Mouse (Mus musculus) lung, postnatal 0 days (tissue): ENCODE measurements around the gene Plin4. TPM values are rescaled to one million over a fixed set of nuclear protein-coding genes. Genes with fewer than 3 reads are reported as not detected.

Experiments
- ATAC-seq: fragments of 200-750 bp; cut with Nextera tagmentation; 2 replicates; pipeline ENCODE4 v1.8.0; 2017; ENCODE audit warnings: moderate library complexity
- DNase-seq: peaks from one replicate; pipeline ENCODE4 v3.0.0-alpha.2; 2016; ENCODE audit warnings: low spot score
- H3K27ac ChIP-seq: fragments of 300-500 bp; sonication (generic); 2 replicates; pipeline ENCODE4 v1.5.1; 2014; ENCODE audit warnings: antibody characterized with exemption, mild to moderate bottlenecking, low read length, mixed read lengths
- H3K27me3 ChIP-seq: fragments of 300-500 bp; sonication (generic); replicated peaks from 2 replicates; pipeline ENCODE4 v1.6.1; 2014; ENCODE audit warnings: low read length, mixed read lengths; ENCODE audit not compliant: insufficient read depth
- H3K36me3 ChIP-seq: fragments of 300-500 bp; sonication (generic); 2 replicates; pipeline ENCODE4 v1.6.1; 2014; ENCODE audit warnings: low read length, mixed read lengths; ENCODE audit not compliant: insufficient read depth
- H3K4me1 ChIP-seq: fragments of 300-500 bp; sonication (generic); 2 replicates; pipeline ENCODE4 v1.6.1; 2014; ENCODE audit warnings: antibody characterized with exemption, low read depth, low read length, mixed read lengths; ENCODE audit not compliant: insufficient read depth
- H3K4me2 ChIP-seq: fragments of 300-500 bp; sonication (generic); replicated peaks from 2 replicates; pipeline ENCODE4 v1.6.1; 2014; ENCODE audit warnings: low read depth, mild to moderate bottlenecking, low read length, moderate library complexity, mixed read lengths
- H3K4me3 ChIP-seq: fragments of 300-500 bp; sonication (generic); 2 replicates; pipeline ENCODE4 v1.5.1; 2014; ENCODE audit warnings: low read depth, low read length
- H3K9ac ChIP-seq: fragments of 300-500 bp; sonication (generic); replicated peaks from 2 replicates; pipeline ENCODE4 v1.6.1; 2014; ENCODE audit warnings: low read depth, mild to moderate bottlenecking
- H3K9me3 ChIP-seq: fragments of 300-500 bp; sonication (generic); 2 replicates; pipeline ENCODE4 v1.6.1; 2016; ENCODE audit warnings: low read length, mixed read lengths
- CTCF ChIP-seq: IDR thresholded peaks from 2 replicates; pipeline ENCODE4 v1.5.1; 2016; ENCODE audit warnings: antibody characterized with exemption, mild to moderate bottlenecking
- EP300 ChIP-seq: IDR thresholded peaks from 2 replicates; pipeline ENCODE4 v1.6.1; 2016; ENCODE audit warnings: antibody characterized with exemption, mild to moderate bottlenecking, control low read depth
- WGBS: fragments of 180-500 bp; shearing (Covaris S2); extraction: QIAGEN DNeasy Blood & Tissue Kit; methylation state at CpG from one replicate; pipeline ENCODE4 v1.1.7; 2014; 5-methylcytosine and 5-hydroxymethylcytosine counted together
- polyA plus RNA-seq: library from polyadenylated mRNA; unstranded; fragments of >200 nt; fragmentation: Nextera tagmentation; extraction: Ambion mirVana; gene quantifications from 2 replicates; pipeline ENCODE4 v1.2.1, GENCODE M21; 2015

Plin4 gene
- polyA plus RNA-seq, 1 experiment from 2014 or later = 0.05 TPM

DNA sequence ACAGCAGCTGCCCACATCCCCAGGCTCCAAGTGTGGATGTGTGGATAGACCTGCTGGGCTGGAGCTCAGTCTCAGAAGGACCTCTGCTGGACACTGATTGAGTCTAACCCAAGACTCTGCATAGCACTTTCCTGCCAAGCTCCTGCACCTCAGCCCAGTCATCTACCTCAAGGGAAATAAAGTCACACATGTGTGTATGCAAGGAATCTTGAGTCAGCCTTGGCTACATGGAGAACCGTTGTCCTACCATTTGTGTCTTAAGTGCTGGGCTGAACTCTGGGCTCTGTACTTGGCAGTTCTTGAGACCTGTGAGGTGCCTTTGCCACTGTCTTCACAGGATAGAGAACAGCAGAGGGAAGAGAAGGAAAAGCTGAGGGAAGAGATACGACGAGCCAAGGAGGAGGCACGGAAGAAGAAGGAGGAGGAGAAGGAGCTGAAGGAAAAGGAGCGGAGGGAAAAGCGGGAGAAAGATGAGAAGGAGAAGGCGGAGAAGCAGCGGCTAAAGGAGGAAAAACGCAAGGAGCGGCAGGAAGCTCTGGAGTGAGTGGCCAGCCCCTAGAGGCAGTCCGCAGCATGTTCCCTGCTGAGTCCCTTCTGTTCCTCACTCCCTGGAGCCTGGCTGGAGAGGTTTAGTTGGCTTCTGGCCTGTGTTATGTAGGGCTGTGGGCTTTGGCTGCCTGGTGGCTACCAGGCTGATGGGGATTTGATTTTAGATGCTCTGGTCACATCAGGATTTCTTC is 52.1 kb downstream of the Plin4 start:
- 0 out of 2 replicates have a peak, but pooled peaks cover 6% of the 10 kb centered on the region for H3K36me3 ChIP-seq
- no peak overlapping the region for H3K4me3 ChIP-seq
- 81% methylated on average over 11 of the region's 11 CpGs for WGBS

GRCm38 (mm10) chr17:56055945-56056678 is 53.5 kb downstream of the Plin4 start:
- WGBS = 70% methylated on average over 4 of the region's 4 CpGs
- Histone ChIP-seq H3K9me3 (no peaks in the 10 kb centered on the region), H3K27ac (no peak overlapping the region), H3K9ac (no peak overlapping the region), H3K4me3 (no peak overlapping the region), H3K27me3 (no peaks in the 10 kb centered on the region), H3K4me1 (no peaks in the 10 kb centered on the region), H3K36me3 (peaks cover 5% of the 10 kb centered on the region), H3K4me2 (no peak overlapping the region)
- ATAC-seq = no peak
- TF ChIP-seq CTCF (no peak), EP300 (no peak)
- no peak for DNase-seq

More for the DNA sequence above, 52.1 kb downstream of the Plin4 start:
- Histone ChIP-seq H3K27ac (no peak overlapping the region), H3K4me2 (no peak overlapping the region), H3K9me3 (no peaks in the 10 kb centered on the region), H3K27me3 (no peaks in the 10 kb centered on the region), H3K9ac (no peak overlapping the region), H3K4me1 (no peaks in the 10 kb centered on the region)
- ATAC-seq (no peak), DNase-seq (no peak)
- TF ChIP-seq EP300 (no peak), CTCF (no peak)

- no peak overlapping the region for H3K9ac ChIP-seq
- no peak overlapping the region for H3K4me2 ChIP-seq
- peaks cover 5% of the 10 kb centered on the region for H3K36me3 ChIP-seq
- H3K4me3 ChIP-seq = no peak overlapping the region
- no peaks in the 10 kb centered on the region for H3K4me1 ChIP-seq
- ATAC-seq (no peak), DNase-seq (no peak)
- TF ChIP-seq EP300 (no peak), CTCF (no peak)
- no peaks in the 10 kb centered on the region for H3K27me3 ChIP-seq
- no peaks in the 10 kb centered on the region for H3K9me3 ChIP-seq
- H3K27ac ChIP-seq = no peak overlapping the region
These were observed 54.7 kb downstream of the Plin4 start for GRCm38 (mm10) chr17:56054938-56055337.

- Histone ChIP-seq H3K27ac (no peak overlapping the region), H3K9me3 (no peaks in the 10 kb centered on the region), H3K36me3 (peaks cover 14% of the 10 kb centered on the region), H3K27me3 (no peaks in the 10 kb centered on the region), H3K4me1 (no peaks in the 10 kb centered on the region), H3K9ac (no peak overlapping the region), H3K4me2 (no peak overlapping the region), H3K4me3 (no peak overlapping the region)
- ATAC-seq = no peak
- DNase-seq = no peak
- WGBS = 62% methylated on average over 5 of the region's 5 CpGs
- TF ChIP-seq EP300 (no peak), CTCF (no peak)
These were observed 58.2 kb downstream of the Plin4 start for GRCm38 (mm10) chr17:56051369-56051768.

Other genes with a start within 250 kb of the Plin4 start
- 10.5 and 11.6 TPM in 2 replicates for gene Zfp119a, start 230.9 kb downstream of the Plin4 start, polyA plus RNA-seq
- gene Zfp959, start 217.7 kb downstream of the Plin4 start, polyA plus RNA-seq = 10.9 and 11.1 TPM in 2 replicates
- gene Zfp119b, start 160.3 kb downstream of the Plin4 start, polyA plus RNA-seq = 10.0 and 11.0 TPM in 2 replicates
- 3.1 and 3.3 TPM in 2 replicates for gene Ebi3, start 157.2 kb downstream of the Plin4 start, polyA plus RNA-seq
- 16.8 and 19.2 TPM in 2 replicates for gene Yju2, start 150.7 kb downstream of the Plin4 start, polyA plus RNA-seq
- 3.1 and 3.4 TPM in 2 replicates for gene Shd, start 139.3 kb downstream of the Plin4 start, polyA plus RNA-seq
- gene Fsd1, start 123.3 kb downstream of the Plin4 start, polyA plus RNA-seq = 0.36 and 0.37 TPM in 2 replicates
- gene Stap2, start 104.2 kb downstream of the Plin4 start, polyA plus RNA-seq = 49.1 and 57.4 TPM in 2 replicates
- 38.5 and 45.0 TPM in 2 replicates for gene Mpnd, start 104.1 kb downstream of the Plin4 start, polyA plus RNA-seq
- 97.1 and 105 TPM in 2 replicates for gene Sh3gl1, start 73.2 kb downstream of the Plin4 start, polyA plus RNA-seq
- gene Chaf1a, start 69.4 kb downstream of the Plin4 start, polyA plus RNA-seq = 3.0 and 3.2 TPM in 2 replicates
- 59.7 and 60.4 TPM in 2 replicates for gene Ubxn6, start 34.8 kb downstream of the Plin4 start, polyA plus RNA-seq
- gene Hdgfl2, start 30.2 kb downstream of the Plin4 start, polyA plus RNA-seq = 58.4 and 61.7 TPM in 2 replicates
- 3.2 and 4.3 TPM in 2 replicates for gene Plin5, start 7.8 kb upstream of the Plin4 start, polyA plus RNA-seq
- 36.3 and 50.6 TPM in 2 replicates for gene Lrg1, start 12.2 kb upstream of the Plin4 start, polyA plus RNA-seq
- gene Sema6b, start 30.5 kb upstream of the Plin4 start, polyA plus RNA-seq = 0.88 and 1.0 TPM in 2 replicates
- gene Tnfaip8l1, start 52.7 kb upstream of the Plin4 start, polyA plus RNA-seq = 4.7 and 5.6 TPM in 2 replicates
- 67.2 and 71.2 TPM in 2 replicates for gene Mydgf, start 74.1 kb upstream of the Plin4 start, polyA plus RNA-seq
- gene Dpp9, start 109.1 kb upstream of the Plin4 start, polyA plus RNA-seq = 25.7 and 30.3 TPM in 2 replicates
- 8.2 and 8.4 TPM in 2 replicates for gene Fem1a, start 147.0 kb upstream of the Plin4 start, polyA plus RNA-seq
- gene Ticam1, start 167.0 kb upstream of the Plin4 start, polyA plus RNA-seq = 3.5 and 4.1 TPM in 2 replicates
- 95.3 and 99.3 TPM in 2 replicates for gene Plin3, start 183.1 kb upstream of the Plin4 start, polyA plus RNA-seq
- gene Arrdc5, start 190.5 kb upstream of the Plin4 start, polyA plus RNA-seq = not detected in 2 replicates
- 7.0 and 8.4 TPM in 2 replicates for gene Uhrf1, start 193.5 kb upstream of the Plin4 start, polyA plus RNA-seq
- 19.7 and 22.4 TPM in 2 replicates for gene Kdm4b, start 216.3 kb upstream of the Plin4 start, polyA plus RNA-seq